In genomic region chr5:115373441-115374203, GRCm38 (mm10) we compare ENCODE assay signal across 8 mouse cellular contexts. TPM values are rescaled to one million over a fixed set of nuclear protein-coding genes. Genes with fewer than 3 reads are reported as not detected.
A peak's percentile ranks its signal among the peaks of the same experiment; 100 is the strongest.
DNase-seq lines count a peak whose midpoint lies in the region; ATAC-seq lines count a peak whose summit lies in the region.

No protein-coding gene starts in this region.

- peaks cover 4% of the 10 kb centered on the region; the same call in 1 of the 2 replicates for H3K4me1 ChIP-seq in embryonic facial prominence, embryonic 12.5 days

- H3K9ac ChIP-seq in embryonic facial prominence, embryonic 12.5 days: peak overlapping the region; percentile 57

- H3K36me3 ChIP-seq in embryonic facial prominence, embryonic 12.5 days: no peaks in the 10 kb centered on the region

- ATAC-seq in embryonic facial prominence, embryonic 12.5 days (ENCODE audit: insufficient number of reproducible peaks, insufficient read depth, low FRiP score, low TSS enrichment): no peak

- no peak overlapping the region for H3K27ac ChIP-seq in embryonic facial prominence, embryonic 12.5 days

- peak overlapping the region; percentile 25 for H3K4me3 ChIP-seq in embryonic facial prominence, embryonic 12.5 days

- peak overlapping the region; percentile 54 for H3K4me2 ChIP-seq in embryonic facial prominence, embryonic 12.5 days (replicated peaks)

- H3K9me3 ChIP-seq in embryonic facial prominence, embryonic 12.5 days: no peaks in the 10 kb centered on the region

- H3K27me3 ChIP-seq in embryonic facial prominence, embryonic 12.5 days: no peaks in the 10 kb centered on the region

- peak; percentile 26 to 34 for DNase-seq in layer of hippocampus, adult 8-10 months (ENCODE audit: low spot score in 2 of 2)
- no peak for DNase-seq in layer of hippocampus, adult 11-12 months (ENCODE audit: low spot score)
- peak; percentile 16 to 36 for DNase-seq in layer of hippocampus, postnatal 36 days
- DNase-seq in right cerebral cortex, adult 2 months (ENCODE audit: low spot score in 2 of 2): peak; percentile 20 to 23
- DNase-seq in T-cell, adult 2 months (ENCODE audit: low spot score): no peak
- no peak for DNase-seq in lung, postnatal 25 days (ENCODE audit: low spot score)
- DNase-seq in spleen, adult 12 weeks (ENCODE audit: low spot score): no peak

- 20% methylated on average over 26 of the region's 26 CpGs for WGBS in embryonic facial prominence, embryonic 12.5 days

RNA-seq across cellular contexts. Expression of gene Cox6a1, which starts 24.8 kb away (rescaled TPM):
- 100 to 1,000 TPM; 621 to 774 (median 709) TPM for total RNA-seq in layer of hippocampus, adult 8-10 months (2022)
- 652 and 721 TPM in 2 replicates for polyA plus RNA-seq in embryonic facial prominence, embryonic 12.5 days (2016; fragmentation: Nextera tagmentation; extraction: Ambion mirVana)
- 100 to 1,000 TPM; 708 to 783 TPM for total RNA-seq in layer of hippocampus, postnatal 36 days (2021)

RNA-seq across cellular contexts. Expression of gene Triap1, which starts 32.6 kb away (rescaled TPM):
- total RNA-seq in layer of hippocampus, adult 8-10 months (2022): 10 to 100 TPM; 21.1 to 24.6 (median 22.9) TPM
- 55.5 and 56.7 TPM in 2 replicates for polyA plus RNA-seq in embryonic facial prominence, embryonic 12.5 days (2016; fragmentation: Nextera tagmentation; extraction: Ambion mirVana)
- 10 to 100 TPM; 24.8 to 29.2 TPM for total RNA-seq in layer of hippocampus, postnatal 36 days (2021)

RNA-seq across cellular contexts. Expression of gene Gatc, which starts 32.6 kb away (rescaled TPM):
- 10 to 100 TPM; 19.1 to 22.9 (median 20.9) TPM for total RNA-seq in layer of hippocampus, adult 8-10 months (2022)
- polyA plus RNA-seq in embryonic facial prominence, embryonic 12.5 days (2016; fragmentation: Nextera tagmentation; extraction: Ambion mirVana): 29.0 and 30.0 TPM in 2 replicates
- 10 to 100 TPM; 20.9 to 22.0 TPM for total RNA-seq in layer of hippocampus, postnatal 36 days (2021)

RNA-seq across cellular contexts. Expression of gene Srsf9, which starts 46.6 kb away (rescaled TPM):
- total RNA-seq in layer of hippocampus, adult 8-10 months (2022): 10 to 100 TPM; 83.6 to 93.5 (median 86.2) TPM
- polyA plus RNA-seq in embryonic facial prominence, embryonic 12.5 days (2016; fragmentation: Nextera tagmentation; extraction: Ambion mirVana): 418 and 420 TPM in 2 replicates
- 10 to 100 TPM; 85.8 to 88.9 TPM for total RNA-seq in layer of hippocampus, postnatal 36 days (2021)

RNA-seq across cellular contexts. Expression of gene Msi1, which starts 55.8 kb away (rescaled TPM):
- total RNA-seq in layer of hippocampus, adult 8-10 months (2022): 10 to 100 TPM; 57.2 to 62.6 (median 60.8) TPM
- 38.7 and 40.2 TPM in 2 replicates for polyA plus RNA-seq in embryonic facial prominence, embryonic 12.5 days (2016; fragmentation: Nextera tagmentation; extraction: Ambion mirVana)
- total RNA-seq in layer of hippocampus, postnatal 36 days (2021): 10 to 100 TPM; 52.1 to 53.0 TPM

Comparison
In these comparisons a context has a peak if more than half of its experiments do, and no peak if none do; other contexts are left out.
1. DNase-seq: peak in layer of hippocampus, adult 8-10 months (2 of 2), layer of hippocampus, postnatal 36 days (2 of 2) and right cerebral cortex, adult 2 months (2 of 2); none in layer of hippocampus, adult 11-12 months (single experiment), T-cell, adult 2 months (single experiment), lung, postnatal 25 days (single experiment) and spleen, adult 12 weeks (single experiment).